Mouse (Mus musculus) forelimb bud, embryonic 11.5 days (tissue): ENCODE measurements around the gene Inha.
A peak's percentile ranks its signal among the peaks of the same experiment; 100 is the strongest.

Source experiments
- DNase-seq: peaks from one replicate; pipeline ENCODE4 v3.0.0-alpha.2; 2012; ENCODE audit warnings: low read depth, low spot score

Inha gene

DNA sequence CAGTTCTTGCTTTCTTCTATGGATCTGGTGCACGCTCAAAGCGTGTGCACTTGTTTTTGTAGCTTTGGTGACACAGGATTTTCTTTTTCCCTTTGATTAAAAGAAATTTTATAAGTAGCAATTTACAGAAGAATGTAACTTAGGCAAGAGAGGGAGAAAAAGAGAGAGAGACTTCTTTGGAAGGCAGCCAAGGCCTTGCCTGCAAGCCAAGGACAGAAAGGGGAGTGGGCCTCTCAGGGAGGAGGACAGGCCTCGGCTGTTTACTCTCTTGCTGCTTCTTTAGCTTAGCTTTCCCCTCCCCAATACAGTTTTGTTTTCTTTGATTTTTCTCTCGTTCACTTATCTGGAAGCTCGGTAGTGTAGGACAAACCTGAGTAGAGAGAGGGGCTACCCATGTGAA, 12.7 kb downstream of the Inha start:
- no peak for DNase-seq

GRCm38 (mm10) chr1:75521321-75522031, 14.6 kb downstream of the Inha start, which contains the start of gene Stk11ip:
Gene Stk11ip (plus strand): TSS chr1:75521529.
- peak; percentile 94 for DNase-seq

DNA sequence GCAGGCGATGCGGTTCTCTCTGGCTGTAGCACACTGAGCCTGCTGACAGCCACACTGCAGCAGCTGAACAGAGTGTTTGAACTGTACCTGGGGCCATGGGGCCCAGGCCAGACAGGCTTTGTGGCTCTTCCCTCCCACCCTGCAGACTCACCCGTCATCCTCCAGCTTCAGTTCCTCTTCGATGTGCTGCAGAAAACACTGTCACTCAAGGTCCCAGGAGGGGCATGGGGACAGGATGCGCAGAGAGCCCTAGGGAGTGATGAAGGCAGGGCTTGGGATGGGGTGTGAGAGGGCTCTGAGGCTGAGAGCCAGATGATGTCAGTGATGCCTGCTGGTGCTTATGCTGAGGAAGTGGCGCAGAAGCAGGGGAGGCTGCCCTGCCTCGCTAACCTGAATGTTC, 17.8 kb downstream of the Inha start:
- DNase-seq: no peak

DNA sequence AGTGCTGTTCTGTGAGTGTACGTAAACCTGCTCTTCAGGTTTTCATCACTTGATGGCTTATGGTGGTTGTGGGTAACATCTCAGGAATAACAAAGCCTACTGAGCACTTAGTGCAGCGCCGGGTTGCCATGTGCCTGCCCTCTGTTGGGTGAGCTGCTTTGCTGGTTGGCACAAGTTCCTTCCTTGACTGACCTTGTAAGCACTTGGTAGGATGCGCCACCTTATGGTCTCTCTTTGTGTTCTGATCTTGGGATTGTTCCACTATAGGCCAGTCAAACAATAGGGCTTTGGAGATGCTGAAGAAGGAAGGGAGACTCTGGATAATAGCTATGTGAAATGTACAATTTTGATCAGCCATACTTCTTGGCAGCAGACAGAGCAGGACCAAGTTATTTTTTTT, 23.7 kb downstream of the Inha start:
- DNase-seq: no peak

DNA sequence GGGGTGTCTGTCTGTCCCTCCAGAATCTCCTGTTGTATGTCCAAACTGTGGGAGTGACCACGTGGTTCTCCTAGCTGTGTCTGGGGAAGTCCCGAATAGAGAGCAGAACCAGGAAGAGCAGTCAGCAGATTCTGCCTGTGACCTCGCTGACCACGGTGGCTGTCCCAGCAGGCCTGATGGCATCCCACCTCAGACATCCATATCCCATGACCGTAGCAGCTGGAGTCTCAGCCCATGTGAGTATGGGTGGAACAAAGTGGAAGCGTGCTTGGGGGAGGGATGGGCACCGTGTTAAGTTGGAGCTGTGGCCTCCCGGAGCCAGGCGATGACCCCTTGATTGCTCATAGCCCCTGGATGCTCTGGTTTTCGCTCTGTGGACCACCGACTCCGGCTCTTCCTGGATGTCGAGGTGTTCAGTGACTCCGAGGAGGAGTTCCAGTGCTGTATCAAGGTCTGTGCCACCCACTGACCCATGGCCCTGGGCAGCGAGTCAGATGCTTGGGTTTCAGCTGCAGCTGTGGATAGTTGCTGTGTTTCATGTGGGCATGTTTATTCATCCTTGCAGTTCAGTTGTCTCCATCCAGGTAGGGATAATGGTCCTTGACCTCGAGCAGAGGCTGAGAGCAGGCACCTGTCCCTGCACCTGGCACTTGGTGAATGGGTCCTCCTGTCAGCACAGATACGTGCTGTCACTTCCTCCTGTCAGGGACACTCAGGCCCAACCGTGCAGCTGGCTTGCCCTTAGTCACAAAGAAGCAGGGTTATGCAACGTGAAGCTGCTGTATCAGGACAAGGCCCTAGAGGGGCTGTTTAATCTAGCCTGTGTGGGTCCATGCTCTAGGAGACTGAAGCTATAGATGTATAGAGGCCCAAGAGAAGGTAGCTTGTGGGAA, 25.6 kb downstream of the Inha start:
- DNase-seq: no peak

DNA sequence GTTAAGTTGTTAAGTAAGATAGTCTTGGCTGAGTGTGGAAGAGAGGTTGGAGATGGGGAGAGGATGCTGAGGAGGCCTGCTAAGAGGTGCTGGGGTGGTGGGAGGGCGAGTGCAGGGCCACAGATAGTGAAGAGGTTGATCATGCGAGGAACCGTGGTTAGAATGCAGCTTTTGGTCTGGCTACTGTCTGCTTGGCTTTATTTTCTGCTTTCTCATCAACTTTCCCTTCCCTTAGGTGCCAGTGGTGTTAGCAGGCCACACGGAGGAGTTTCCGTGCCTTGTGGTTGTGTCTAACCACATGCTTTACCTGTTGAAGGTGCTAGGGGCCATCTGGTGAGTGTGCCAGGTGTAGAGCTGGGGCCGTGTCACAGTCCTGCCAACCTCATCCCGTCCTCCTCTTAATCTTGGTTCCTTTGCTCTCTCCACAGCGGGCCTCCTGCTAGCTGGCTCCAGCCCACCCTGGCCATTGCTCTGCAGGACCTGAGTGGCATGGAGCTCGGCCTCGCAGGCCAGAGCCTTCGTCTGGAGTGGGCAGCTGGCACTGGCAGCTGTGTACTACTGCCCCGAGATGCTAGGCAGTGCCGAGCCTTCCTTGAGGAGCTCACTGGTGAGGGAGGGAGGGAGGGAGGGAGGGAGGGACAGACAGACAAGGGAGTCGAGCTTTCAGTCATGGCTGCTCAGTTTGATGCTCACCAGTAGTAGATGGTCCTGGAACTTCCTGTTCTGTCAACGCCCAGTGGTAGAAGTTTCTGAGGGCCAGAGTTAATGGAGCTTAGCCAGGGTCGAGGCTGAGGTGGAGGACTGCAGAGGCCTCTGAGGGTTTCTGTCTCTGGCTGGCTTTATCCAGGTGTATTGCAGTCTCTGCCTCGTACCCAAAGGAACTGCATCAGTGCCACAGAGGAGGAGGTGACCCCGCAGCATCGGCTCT, 26.7 kb downstream of the Inha start:
- DNase-seq: no peak

GRCm38 (mm10) chr1:75537587-75537986, 30.7 kb downstream of the Inha start:
- DNase-seq: no peak

- no peak for DNase-seq
Measured at GRCm38 (mm10) chr1:75538597-75539190, 31.8 kb downstream of the Inha start.

DNA sequence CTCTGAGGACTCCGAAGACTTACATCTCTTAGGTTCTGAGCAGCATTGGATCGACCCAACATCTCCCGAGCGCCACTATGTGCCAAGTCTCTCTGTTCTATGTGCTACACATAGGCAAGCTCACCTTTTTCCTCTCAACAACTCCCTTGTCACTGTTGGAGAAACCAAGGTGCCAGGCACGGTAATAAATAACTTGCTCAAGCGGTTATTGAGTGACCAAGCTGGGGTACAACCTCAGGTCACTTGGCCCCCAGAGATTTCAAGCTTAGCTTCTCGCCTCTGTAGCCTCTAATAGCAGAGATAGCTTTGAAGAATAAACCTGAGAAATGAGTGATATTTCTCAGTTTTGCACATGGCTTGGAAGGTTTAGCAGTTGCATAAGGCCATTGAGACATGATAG, 34.6 kb downstream of the Inha start:
- DNase-seq: no peak

GRCm38 (mm10) chr1:75544351-75544750, 37.5 kb downstream of the Inha start:
- no peak for DNase-seq

DNA sequence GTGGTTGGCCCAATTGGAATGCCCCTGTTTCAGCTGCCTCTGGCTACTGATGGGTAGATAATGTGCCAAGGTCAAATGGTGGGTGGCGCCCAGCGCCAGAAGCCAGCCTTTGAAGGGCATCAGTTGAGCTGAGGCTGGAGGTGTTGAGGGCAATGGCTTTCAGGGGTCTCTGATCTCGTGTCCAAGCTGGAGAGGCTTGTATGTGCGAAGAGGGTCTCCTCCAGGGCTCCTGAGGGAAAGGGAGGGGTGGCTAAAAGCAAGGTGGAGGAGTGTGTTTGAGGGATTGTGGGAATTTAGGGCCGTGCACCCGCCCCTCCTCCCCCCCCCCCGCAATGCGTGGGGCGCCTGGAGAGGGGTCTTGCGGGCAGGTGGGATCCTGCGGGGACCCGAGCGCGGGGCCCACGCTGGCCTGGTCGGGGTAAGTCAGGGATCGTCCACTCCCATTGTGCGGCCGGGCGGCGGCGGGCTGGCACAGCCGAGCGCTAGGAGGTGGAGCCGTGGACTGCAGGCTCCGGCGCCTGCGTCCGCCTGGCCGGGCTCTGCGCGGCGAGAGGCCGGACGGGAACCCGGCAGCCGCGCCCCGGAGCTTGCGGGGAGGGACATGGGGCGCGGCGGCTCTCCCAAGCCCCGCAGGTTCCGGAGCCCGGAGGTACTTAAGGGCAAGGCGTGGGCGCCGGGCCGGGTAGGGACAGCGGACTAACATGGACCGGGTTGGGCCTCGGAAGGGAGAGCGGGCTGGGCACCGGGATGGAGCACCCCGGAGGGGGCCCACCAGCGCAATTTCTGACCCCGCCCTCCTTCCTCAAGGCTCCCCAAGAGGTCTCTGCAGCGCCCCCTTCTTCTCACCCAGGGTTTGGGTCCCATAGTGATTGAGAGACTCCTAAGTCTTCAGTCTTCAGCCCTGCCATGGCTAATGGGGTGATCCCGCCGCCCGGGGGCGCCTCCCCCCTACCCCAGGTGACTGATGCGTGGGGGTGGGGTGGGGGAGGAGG, 39.4 kb downstream of the Inha start, which contains the start of gene Slc4a3:
Gene Slc4a3 (plus strand): TSS at position 302 of the 992 bp plus-strand sequence.
- DNase-seq: peak; percentile 48

- DNase-seq: no peak
Measured at GRCm38 (mm10) chr1:75547351-75547750, 40.5 kb downstream of the Inha start.

- no peak for DNase-seq
Measured at GRCm38 (mm10) chr1:75548083-75548482, 41.2 kb downstream of the Inha start.

DNA sequence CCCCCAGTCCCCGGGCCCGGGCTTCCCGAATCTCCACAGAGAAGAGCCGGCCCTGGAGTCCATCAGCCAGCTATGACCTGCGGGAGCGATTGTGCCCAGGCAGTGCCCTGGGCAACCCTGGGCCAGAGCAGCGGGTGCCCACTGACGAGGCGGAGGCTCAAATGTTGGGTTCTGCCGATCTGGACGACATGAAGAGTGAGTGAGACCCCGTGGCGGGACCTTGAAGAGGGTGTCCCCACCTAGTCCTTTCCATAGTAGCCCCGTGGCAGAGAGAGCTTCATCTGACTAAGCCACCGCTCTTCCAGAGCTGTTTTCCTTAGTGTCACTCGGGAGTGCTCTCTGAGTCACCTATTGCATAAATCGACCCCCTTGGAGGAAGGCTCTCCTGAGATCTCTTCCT, 42.0 kb downstream of the Inha start:
- no peak for DNase-seq

DNA sequence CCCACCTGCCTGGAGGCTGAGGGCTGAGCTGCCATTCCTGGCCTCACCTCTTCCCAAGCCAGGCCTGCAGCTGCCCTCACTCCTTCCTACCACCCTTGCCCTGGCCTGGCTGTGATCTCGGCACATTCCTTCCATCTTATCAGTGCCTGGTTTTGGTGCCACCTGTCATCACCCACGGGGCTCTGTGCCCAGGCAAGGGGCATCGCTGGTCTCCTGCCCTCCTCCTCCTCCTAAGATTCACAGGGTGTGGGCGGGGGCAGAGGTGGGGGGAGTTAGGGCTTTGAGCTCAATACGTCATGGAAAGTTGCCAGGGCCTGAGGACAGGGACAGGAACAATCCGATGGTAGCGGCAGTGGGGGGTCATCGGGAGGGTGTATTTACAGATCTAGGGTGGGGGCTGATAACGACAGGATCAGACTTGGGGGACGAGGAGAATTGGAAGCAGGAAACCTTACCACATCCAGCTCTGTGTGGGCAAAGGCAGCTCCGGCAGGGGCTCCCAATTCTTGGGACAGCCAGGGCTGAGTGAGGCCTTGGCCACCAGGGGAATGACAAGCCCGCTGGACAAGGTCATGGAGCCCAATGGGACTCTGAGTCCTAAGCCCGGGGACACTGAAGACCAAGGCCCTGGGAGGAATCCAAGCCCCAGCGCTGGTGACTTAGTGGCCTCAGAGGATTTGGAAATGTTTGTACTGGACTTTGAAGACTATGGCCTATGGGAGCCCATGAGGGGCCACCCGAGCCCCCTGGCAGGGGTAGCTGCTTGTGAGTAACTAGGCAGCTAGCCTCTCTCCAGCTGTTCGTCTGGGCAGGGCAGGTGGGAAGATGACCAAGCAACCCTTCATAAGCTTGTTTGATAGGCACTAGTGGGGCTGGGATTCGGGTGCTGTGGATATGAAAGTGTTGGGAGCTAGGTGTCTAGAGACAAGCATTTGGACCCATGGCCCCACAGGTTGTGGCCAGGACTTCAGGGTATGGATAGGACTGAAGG, 42.7 kb downstream of the Inha start:
- DNase-seq: no peak

DNA sequence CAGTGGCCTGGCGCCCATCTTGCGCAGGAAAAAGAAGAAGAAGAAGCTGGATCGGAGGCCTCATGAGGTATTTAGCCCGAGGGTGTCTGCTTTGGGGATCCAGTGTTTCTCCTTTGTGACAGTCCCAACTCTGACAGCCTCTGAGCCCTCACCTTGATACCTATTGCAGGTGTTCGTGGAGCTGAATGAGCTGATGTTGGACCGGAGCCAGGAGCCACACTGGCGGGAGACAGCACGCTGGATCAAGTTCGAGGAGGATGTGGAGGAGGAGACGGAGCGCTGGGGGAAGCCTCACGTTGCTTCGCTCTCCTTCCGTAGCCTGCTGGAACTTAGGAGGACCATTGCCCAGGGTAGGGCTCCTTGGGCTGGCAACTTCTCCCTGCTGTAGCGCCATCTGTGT, 43.7 kb downstream of the Inha start:
- no peak for DNase-seq

DNA sequence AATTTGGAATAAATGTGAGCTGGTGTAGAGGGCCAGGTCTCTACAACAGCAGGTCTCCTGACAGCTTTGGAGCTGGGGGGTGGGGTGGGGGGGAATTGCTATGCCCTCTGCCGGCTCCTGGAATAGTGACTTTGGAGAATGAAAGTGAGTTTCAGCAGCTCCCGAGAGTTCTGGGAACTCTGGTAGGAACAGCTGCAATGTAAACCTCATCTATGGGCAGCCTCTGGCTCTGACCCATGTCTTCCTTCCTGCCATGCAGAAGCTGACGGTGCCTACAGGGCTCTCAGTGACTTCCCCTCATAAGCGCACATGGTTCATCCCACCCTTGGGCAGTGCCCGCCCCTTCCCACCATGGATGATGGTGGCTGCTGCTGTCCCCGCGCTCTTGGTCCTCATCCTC, 48.8 kb downstream of the Inha start:
- no peak for DNase-seq

- no peak for DNase-seq
Measured at GRCm38 (mm10) chr1:75556143-75556781, 49.4 kb downstream of the Inha start.
